Mouse (Mus musculus) intestine, embryonic 15.5 days (tissue): ENCODE data around the gene Nckap5l. TPM values are rescaled to one million over a fixed set of nuclear protein-coding genes. Genes with fewer than 3 reads are reported as not detected.
A peak's percentile ranks its signal among the peaks of the same experiment; 100 is the strongest.
"Not testable (repeated sequence)": the region's sequence is repeated elsewhere in the genome, so short reads cannot be mapped to it uniquely, and the experiment has no call there.

Experiments used
- ATAC-seq: fragments of 200-750 bp; cut with Nextera tagmentation; 2 replicates; pipeline ENCODE4 v1.8.0; 2017; ENCODE audit warnings: moderate TSS enrichment, moderate library complexity
- H3K27ac ChIP-seq: fragments of 300-500 bp; sonication (generic); 2 replicates; pipeline ENCODE4 v1.5.1; 2015; ENCODE audit warnings: mild to moderate bottlenecking, inconsistent platforms
- H3K27me3 ChIP-seq: fragments of 300-500 bp; sonication (generic); replicated peaks from 2 replicates; pipeline ENCODE4 v1.6.1; 2015; ENCODE audit warnings: inconsistent platforms
- H3K36me3 ChIP-seq: fragments of 300-500 bp; sonication (generic); 2 replicates; pipeline ENCODE4 v1.6.1; 2015; ENCODE audit warnings: inconsistent platforms
- H3K4me1 ChIP-seq: fragments of 300-500 bp; sonication (generic); replicated peaks from 2 replicates; pipeline ENCODE4 v1.6.1; 2015; ENCODE audit warnings: inconsistent platforms
- H3K4me2 ChIP-seq: fragments of 300-500 bp; sonication (generic); replicated peaks from 2 replicates; pipeline ENCODE4 v1.6.1; 2015; ENCODE audit warnings: mild to moderate bottlenecking, inconsistent platforms
- H3K4me3 ChIP-seq: fragments of 300-500 bp; sonication (generic); replicated peaks from 2 replicates; pipeline ENCODE4 v1.5.1; 2015; ENCODE audit warnings: inconsistent platforms
- H3K9ac ChIP-seq: fragments of 300-500 bp; sonication (generic); 2 replicates; pipeline ENCODE4 v1.6.1; 2015; ENCODE audit warnings: inconsistent platforms
- H3K9me3 ChIP-seq: fragments of 300-500 bp; sonication (generic); 2 replicates; pipeline ENCODE4 v1.6.1; 2016; ENCODE audit warnings: inconsistent platforms
- WGBS: fragments of 180-500 bp; shearing (Covaris S2); methylation state at CpG from one replicate; pipeline ENCODE4 v1.1.7; 2015; 5-methylcytosine and 5-hydroxymethylcytosine counted together
- polyA plus RNA-seq: library from polyadenylated mRNA; unstranded; fragments of >200 nt; fragmentation: Nextera tagmentation; extraction: Ambion mirVana; gene quantifications from 2 replicates; pipeline ENCODE4 v1.2.1, GENCODE M21; 2015

The Nckap5l gene
- polyA plus RNA-seq, 1 experiment from 2014 or later = 5.9 TPM

DNA sequence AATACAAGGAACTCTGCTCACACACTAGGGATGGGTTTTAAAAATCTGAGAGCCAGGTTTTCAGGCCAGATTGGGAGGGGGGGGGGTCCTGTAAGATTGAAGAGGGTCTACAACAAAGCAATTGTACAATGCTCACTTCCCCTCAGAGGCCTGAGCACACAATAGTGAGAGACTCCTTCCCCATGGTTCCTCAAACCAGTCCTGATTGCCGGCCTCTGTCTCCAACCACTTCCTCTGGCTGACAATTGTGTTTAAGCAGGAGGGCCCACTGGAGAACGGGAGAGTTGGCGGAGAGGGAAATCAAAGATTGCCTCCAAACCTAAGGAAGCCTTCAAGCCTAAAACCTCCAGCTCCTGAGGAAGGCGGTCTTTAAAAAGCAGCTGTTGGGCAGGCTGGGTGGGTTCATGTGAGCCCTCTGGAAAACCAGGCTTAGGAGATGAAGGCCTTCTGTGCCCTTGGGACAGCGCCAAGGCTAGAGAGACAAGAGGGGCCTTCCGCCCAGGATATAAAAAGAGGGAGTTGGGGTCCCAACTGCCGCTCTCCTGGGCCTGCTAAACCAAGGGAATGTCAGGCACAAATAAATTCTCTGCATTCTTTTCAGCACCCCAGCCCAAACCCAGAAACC, 1.1 kb downstream of the Nckap5l start:
- ATAC-seq = no peak
- 31% methylated on average over 7 of the region's 7 CpGs for WGBS
- H3K36me3 ChIP-seq = no peaks in the 10 kb centered on the region
- H3K4me2 ChIP-seq = peak overlapping the region; percentile 93
- H3K27me3 ChIP-seq = no peaks in the 10 kb centered on the region
- H3K4me3 ChIP-seq = peak overlapping the region; percentile 87
- H3K9ac ChIP-seq = peak overlapping the region; percentile 71
- H3K27ac ChIP-seq = peak overlapping the region; percentile 93
- peaks cover 36% of the 10 kb centered on the region for H3K4me1 ChIP-seq
- H3K9me3 ChIP-seq = no peaks in the 10 kb centered on the region

DNA sequence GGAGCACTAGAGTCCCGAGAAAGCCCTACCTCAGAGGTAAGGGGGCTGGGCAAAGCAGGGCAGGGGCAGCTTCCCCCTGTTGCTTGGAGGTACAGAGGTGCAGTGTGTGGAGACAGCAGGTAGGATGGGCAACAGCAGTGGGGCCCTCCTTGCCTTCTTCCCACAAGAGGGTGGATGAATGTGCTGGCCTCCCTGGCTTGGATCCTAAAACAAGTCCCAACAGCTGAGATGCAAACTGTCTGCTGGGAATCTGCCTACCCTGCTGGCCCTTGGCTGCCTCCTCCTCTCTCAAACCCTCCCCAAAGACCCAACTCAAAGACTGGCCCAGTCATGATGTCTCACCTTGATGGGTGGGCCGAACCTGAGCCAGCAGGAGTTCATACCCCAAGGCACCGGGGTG, 2.1 kb downstream of the Nckap5l start:
- no peaks in the 10 kb centered on the region for H3K9me3 ChIP-seq
- H3K4me1 ChIP-seq = peaks cover 40% of the 10 kb centered on the region
- H3K4me3 ChIP-seq = no peak overlapping the region
- WGBS = 76% methylated on average over 3 of the region's 3 CpGs
- H3K36me3 ChIP-seq = no peaks in the 10 kb centered on the region
- ATAC-seq = no peak
- 0 out of 2 replicates have a peak overlapping the region, but pooled peaks have one; percentile 93 for H3K4me2 ChIP-seq
- no peak overlapping the region for H3K9ac ChIP-seq
- H3K27me3 ChIP-seq = no peaks in the 10 kb centered on the region
- no peak overlapping the region for H3K27ac ChIP-seq

DNA sequence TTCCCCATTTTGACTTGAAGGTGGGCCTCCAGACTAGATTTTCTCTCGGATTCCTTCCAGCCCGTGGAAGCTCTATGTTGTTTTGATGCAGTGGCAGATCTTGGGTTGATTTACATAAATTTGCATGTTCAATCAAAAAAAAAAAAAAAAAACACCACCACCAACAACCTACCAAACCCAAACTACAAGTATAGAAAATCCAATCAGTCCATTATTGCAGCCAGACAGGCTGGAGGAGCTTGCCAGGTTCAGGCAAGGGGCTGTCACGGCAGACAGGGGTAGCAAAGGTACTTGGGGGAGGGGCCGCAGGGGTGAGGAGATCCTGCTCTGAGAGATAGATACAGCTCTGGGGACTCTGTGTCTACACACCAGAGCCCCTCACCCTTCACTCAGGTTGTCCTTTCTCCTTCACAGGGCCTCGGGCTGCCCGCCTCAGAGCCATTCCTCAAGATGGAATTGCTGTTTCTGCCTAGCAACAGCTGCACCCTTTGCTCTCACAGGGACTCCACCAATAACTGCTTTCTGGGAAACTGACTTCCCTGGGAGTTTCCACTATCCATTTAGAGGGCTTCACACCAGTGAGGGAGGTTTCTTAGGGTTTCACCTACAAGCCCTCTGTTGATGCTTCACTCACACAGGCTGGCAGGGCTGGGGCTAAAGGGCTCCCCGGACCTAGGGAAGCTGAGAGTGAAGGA, 2.8 kb downstream of the Nckap5l start:
- no peaks in the 10 kb centered on the region for H3K27me3 ChIP-seq
- H3K36me3 ChIP-seq = no peaks in the 10 kb centered on the region
- H3K4me1 ChIP-seq = peaks cover 46% of the 10 kb centered on the region
- no peak for ATAC-seq
- no peak overlapping the region for H3K4me2 ChIP-seq
- WGBS = 78% methylated on average over 7 of the region's 7 CpGs
- H3K9ac ChIP-seq = no peak overlapping the region
- no peak overlapping the region for H3K4me3 ChIP-seq
- H3K27ac ChIP-seq = no peak overlapping the region
- no peaks in the 10 kb centered on the region for H3K9me3 ChIP-seq

DNA sequence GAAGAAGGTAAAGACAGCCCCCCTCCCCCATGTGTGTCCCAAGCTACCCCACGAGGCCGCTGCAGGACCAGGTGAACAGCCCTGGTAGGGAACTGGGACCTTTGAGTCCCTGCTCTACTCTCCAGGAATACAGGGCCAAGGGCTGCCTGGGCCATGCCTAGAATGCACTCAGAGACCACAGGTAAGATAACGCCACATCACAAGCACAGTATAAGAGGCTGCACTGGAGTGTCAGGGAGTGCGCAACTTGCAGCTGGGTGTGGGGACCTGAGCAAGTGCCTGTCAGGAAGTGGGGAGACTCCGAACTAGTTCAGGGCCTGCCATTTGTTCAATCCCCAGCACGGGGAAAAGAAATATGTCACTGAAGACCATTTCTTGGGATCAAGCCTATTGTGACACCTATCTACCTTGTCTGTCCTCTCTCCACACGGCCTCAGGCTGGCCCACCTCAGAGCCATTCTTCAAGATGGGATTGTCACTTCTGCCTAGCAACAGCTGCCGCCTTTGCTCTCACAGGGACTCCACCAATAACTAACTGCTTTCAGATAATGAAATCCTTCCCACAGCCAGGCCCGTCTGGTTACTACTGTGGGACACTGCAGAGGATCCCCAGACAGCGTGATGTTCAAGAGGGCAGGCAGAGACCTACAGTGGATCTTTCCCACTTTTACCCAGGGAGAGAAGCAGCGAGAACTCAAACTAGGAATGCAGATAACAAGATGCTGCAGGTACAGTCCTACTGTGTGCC, 4.2 kb downstream of the Nckap5l start:
- H3K27me3 ChIP-seq = no peaks in the 10 kb centered on the region
- H3K9me3 ChIP-seq = no peaks in the 10 kb centered on the region
- no peaks in the 10 kb centered on the region for H3K36me3 ChIP-seq
- ATAC-seq = no peak
- no peak overlapping the region for H3K27ac ChIP-seq
- H3K4me3 ChIP-seq = no peak overlapping the region
- H3K4me2 ChIP-seq = no peak overlapping the region
- WGBS = 72% methylated on average over 11 of the region's 11 CpGs
- no peak overlapping the region for H3K9ac ChIP-seq
- H3K4me1 ChIP-seq = peaks cover 58% of the 10 kb centered on the region

DNA sequence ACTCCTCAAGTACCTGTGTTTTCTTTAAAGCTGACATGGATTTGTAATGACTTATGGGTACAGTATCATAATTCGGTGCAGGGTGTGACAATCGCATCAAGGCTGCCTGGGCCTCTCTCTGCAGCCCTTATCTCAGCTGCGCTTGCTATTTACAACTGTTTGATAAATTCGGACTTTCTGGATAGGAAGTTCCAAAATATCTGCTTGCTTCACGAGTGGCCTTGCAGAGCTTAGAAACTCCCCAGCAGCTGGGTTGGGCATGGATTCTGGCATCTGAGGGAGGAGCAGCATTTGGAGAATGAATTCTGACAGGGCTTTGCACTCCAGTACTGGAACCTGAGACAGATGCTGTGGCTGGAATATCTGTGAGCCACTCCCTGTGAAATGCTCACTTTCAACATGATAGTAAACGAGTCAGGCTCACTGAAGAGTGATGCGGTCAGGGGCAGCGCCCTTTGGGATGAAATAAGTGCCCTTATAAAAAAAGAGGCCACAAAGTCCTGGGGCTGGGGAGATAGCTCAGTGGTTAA, 7.7 kb downstream of the Nckap5l start:
- 52% methylated on average over 8 of the region's 8 CpGs for WGBS
- no peak overlapping the region; the same call in 1 of the 2 replicates for H3K4me2 ChIP-seq
- ATAC-seq = peak; percentile 27; the same call in 1 of the 2 replicates

DNA sequence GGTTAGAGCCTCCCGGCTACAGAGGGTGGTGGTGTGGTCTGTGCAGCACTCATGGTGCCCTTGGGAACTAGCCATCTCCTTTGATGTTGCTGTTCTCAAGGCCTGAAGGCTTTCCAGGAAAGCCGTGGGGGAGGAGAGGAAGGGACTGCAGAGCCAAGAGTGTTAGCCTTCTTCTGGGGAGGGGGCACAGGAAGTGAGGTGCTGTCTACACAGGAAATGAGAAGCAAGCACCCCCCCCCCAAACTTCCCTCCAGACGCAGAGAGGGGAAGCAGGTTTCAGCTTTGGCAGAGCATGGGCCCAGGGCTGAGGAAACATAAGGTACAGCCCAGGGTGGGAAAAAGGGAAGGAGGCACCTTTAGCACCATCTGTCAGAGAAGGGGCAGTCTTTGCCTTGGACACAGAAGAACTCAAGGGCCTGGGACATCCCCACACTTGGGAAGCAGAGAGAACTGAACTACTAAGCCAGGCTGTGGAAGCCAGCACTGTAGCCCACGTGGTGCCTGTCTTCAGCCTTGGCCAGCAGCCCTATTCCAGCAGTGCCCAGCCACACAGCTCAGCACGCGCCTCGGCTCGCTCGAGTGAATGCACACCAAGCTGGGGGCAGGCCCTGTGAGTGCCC, 8.3 kb downstream of the Nckap5l start:
- no peak overlapping the region for H3K9ac ChIP-seq

More for the DNA sequence above, 7.7 kb downstream of the Nckap5l start:
- no peak overlapping the region for H3K4me3 ChIP-seq
- peaks cover 33% of the 10 kb centered on the region for H3K4me1 ChIP-seq
- H3K27ac ChIP-seq = peak overlapping the region; percentile 13
- no peaks in the 10 kb centered on the region for H3K27me3 ChIP-seq
- no peaks in the 10 kb centered on the region for H3K9me3 ChIP-seq
- no peak overlapping the region for H3K9ac ChIP-seq
- no peaks in the 10 kb centered on the region for H3K36me3 ChIP-seq

DNA sequence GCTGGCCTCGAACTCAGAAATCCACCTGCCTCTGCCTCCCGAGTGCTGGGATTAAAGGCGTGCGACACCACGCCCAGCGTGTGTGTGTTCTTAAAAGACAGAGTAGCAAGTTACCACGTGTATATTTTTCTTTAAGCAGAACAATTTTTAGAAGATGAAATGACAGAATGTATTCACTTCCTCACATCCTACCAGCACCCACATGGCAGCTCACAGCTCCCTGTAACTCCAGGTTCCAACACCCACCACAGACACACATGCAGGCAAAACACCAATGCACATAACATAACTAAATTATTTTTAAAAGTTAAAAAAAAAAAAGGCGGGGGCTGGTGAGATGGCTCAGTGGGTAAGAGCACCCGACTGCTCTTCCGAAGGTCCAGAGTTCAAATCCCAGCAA, 11.4 kb downstream of the Nckap5l start:
- peaks cover 36% of the 10 kb centered on the region for H3K4me1 ChIP-seq
- H3K27me3 ChIP-seq, H3K9me3 ChIP-seq, ATAC-seq, H3K9ac ChIP-seq, H3K4me2 ChIP-seq, H3K4me3 ChIP-seq, H3K27ac ChIP-seq, H3K36me3 ChIP-seq: not testable (repeated sequence)
- 91% methylated on average over 10 of the region's 10 CpGs for WGBS

More for the DNA sequence above, 8.3 kb downstream of the Nckap5l start:
- Histone ChIP-seq H3K4me2 (no peak overlapping the region; the same call in 1 of the 2 replicates), H3K27me3 (no peaks in the 10 kb centered on the region), H3K36me3 (no peaks in the 10 kb centered on the region), H3K9me3 (no peaks in the 10 kb centered on the region), H3K27ac (peak overlapping the region; percentile 13; the same call in 1 of the 2 replicates), H3K4me3 (no peak overlapping the region), H3K4me1 (peaks cover 31% of the 10 kb centered on the region)
- WGBS = 56% methylated on average over 9 of the region's 9 CpGs
- peak; percentile 52; the same call in 1 of the 2 replicates for ATAC-seq

DNA sequence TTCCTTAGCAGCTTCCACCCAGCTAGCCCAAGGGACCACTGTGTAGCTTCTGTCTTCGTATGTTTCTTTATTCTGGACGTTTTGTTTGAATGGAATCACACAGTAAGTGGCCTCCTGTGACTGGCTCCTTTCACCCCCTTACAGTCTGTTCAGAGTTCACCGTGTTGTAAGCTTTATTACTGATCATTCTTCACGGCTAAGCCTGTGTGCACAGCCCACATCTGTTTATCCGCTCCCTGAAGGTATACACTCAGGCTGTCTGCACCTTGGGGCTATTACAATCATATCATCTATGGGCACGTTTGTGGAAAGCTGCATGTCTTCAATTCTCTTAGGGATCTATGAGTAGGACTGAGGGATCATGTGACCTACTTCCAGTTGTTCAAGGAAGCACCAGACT, 12.0 kb downstream of the Nckap5l start:
- Histone ChIP-seq H3K27ac (no peak overlapping the region), H3K9me3 (no peaks in the 10 kb centered on the region), H3K4me3 (no peak overlapping the region), H3K27me3 (no peaks in the 10 kb centered on the region), H3K4me2 (no peak overlapping the region), H3K9ac (no peak overlapping the region), H3K4me1 (peaks cover 40% of the 10 kb centered on the region), H3K36me3 (no peaks in the 10 kb centered on the region)
- ATAC-seq = peak; percentile 50
- WGBS = 42% methylated on average over 6 of the region's 6 CpGs

DNA sequence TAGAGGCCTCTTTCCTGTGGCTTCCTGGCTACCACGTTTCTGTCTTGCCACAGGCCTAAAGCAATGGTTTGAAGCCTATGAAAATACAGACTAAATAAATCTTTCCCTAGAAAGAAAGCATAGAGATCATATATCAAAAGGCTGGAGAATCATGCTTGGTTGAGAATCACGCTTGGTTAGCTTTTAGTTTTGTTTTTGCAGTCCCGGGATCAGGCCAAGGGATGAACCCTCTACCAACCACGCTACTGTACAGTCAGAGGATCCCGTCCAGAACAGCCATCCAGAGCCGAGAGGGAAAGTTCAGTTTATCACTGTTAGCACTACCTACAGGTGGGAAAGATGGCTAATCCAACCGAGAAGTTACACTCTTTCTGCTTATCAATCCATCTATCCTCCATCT, 15.2 kb downstream of the Nckap5l start:
- no peak overlapping the region for H3K27ac ChIP-seq
- ATAC-seq = no peak
- H3K4me1 ChIP-seq = peaks cover 40% of the 10 kb centered on the region

DNA sequence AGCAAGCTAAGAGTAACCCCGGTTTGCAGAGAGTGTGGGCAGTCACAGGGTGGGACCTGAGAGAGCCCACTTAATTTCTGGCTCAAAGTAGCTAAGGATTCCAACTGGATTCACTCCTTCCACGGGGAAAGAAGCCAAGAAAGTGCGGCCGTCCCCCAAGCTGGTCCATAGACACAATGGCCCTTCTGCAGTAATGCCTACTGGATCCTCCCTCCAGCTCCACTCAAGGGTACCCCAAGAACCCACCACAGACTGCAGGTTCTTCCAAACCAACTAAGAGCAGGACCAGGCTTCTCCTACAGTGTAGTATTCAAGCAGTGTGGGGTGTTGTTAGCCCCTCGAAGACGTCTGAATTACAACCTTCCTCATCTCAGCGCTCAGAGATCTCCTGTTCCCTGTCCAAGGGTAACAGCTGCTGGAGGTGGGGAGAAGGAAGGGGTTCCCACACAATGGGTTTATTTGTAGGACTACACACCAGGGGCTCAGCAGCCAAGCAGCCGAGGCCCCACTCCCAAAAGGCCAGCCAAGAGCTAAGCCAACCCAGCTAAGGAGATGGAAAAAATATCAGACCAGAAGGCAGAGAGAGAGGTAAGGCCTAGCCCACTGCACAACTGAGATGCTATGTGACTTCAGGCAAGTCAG, 16.6 kb downstream of the Nckap5l start:
- no peaks in the 10 kb centered on the region for H3K36me3 ChIP-seq
- peak overlapping the region; percentile 49 for H3K4me2 ChIP-seq
- H3K9ac ChIP-seq = no peak overlapping the region
- H3K4me3 ChIP-seq = peak overlapping the region; percentile 9; the same call in 1 of the 2 replicates
- no peaks in the 10 kb centered on the region for H3K9me3 ChIP-seq
- WGBS = 23% methylated on average over 8 of the region's 8 CpGs
- peak; percentile 35 for ATAC-seq
- H3K4me1 ChIP-seq = peaks cover 48% of the 10 kb centered on the region
- H3K27ac ChIP-seq = peak overlapping the region; percentile 87
- H3K27me3 ChIP-seq = no peaks in the 10 kb centered on the region

More for the DNA sequence above, 15.2 kb downstream of the Nckap5l start:
- Histone ChIP-seq H3K4me3 (no peak overlapping the region), H3K36me3 (no peaks in the 10 kb centered on the region), H3K4me2 (no peak overlapping the region), H3K9ac (no peak overlapping the region), H3K27me3 (no peaks in the 10 kb centered on the region), H3K9me3 (no peaks in the 10 kb centered on the region)
- 69% methylated on average over 7 of the region's 7 CpGs for WGBS

DNA sequence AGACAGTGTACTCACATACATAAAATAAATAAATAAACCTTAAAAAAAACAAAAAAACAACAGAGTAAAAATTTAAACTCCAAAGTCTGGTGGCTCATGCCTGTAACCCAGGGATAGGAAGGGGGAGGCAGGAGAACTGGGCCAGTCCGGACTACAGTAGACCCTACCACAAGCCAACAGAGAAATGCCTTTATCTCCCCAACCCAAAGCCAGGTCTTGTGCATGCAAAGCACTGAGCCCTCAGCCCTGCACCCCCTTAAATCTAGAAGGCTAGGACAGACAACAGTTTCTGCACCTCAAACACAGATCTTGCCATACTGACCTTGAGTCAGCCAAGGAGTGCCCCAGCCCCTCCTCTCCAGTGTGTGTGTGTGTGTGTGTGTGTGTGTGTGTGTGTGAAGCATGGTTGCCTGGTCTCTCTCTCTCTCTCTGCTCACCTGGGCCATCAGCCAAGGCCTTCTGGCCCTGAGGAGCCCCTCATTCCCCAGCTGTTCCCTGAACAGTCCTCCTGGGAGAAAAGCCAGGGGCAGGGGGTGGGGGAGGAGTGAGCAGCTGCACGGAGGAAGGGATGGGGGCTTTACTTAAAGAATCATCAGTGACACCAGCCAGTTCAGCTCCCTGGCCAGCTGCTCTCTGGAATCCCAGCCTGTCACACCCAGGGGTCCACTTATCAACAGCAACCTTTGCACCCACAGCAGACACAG, 17.3 kb downstream of the Nckap5l start:
- H3K27ac ChIP-seq = peak overlapping the region; percentile 87
- peaks cover 48% of the 10 kb centered on the region for H3K4me1 ChIP-seq
- no peaks in the 10 kb centered on the region for H3K36me3 ChIP-seq
- H3K9ac ChIP-seq = no peak overlapping the region
- H3K4me2 ChIP-seq = peak overlapping the region; percentile 49
- no peaks in the 10 kb centered on the region for H3K9me3 ChIP-seq
- H3K4me3 ChIP-seq = peak overlapping the region; percentile 9; the same call in 1 of the 2 replicates
- peak; percentile 88 for ATAC-seq
- 24% methylated on average over 2 of the region's 2 CpGs for WGBS
- no peaks in the 10 kb centered on the region for H3K27me3 ChIP-seq
